Mouse (Mus musculus) spleen, adult 2 months (tissue): Measurements from ENCODE around the gene Tecpr2. TPM values are rescaled to one million over a fixed set of nuclear protein-coding genes. Genes with fewer than 3 reads are reported as not detected.

ENCODE experiments used
- DNase-seq, 2 experiments: peaks; one replicate each; pipeline versions ENCODE4 v3.0.0 to v3.0.0-alpha.2; 2012 to 2021; ENCODE audit warnings: low spot score in 2 of 2, low read depth in 1 of 2
- H3K27ac ChIP-seq: fragments of 200-500 bp; 2 replicates; pipeline ENCODE4 v1.5.1; 2012; ENCODE audit warnings: low read length, inconsistent platforms; ENCODE audit not compliant: insufficient read depth
- H3K27me3 ChIP-seq: fragments of 200-500 bp; 2 replicates; pipeline ENCODE4 v1.6.1; 2012; ENCODE audit warnings: mild to moderate bottlenecking, moderate library complexity, low read length, inconsistent platforms; ENCODE audit not compliant: control insufficient read depth, insufficient read depth
- H3K36me3 ChIP-seq: fragments of 200-500 bp; 2 replicates; pipeline ENCODE4 v1.6.1; 2012; ENCODE audit warnings: mild to moderate bottlenecking, low read length, inconsistent platforms; ENCODE audit not compliant: control insufficient read depth, insufficient read depth
- H3K4me1 ChIP-seq: fragments of 200-500 bp; 2 replicates; pipeline ENCODE4 v1.6.1; 2011; ENCODE audit warnings: inconsistent platforms; ENCODE audit not compliant: control insufficient read depth, insufficient read depth, insufficient read length
- H3K4me3 ChIP-seq: fragments of 200-500 bp; 2 replicates; pipeline ENCODE4 v1.5.1; 2011; ENCODE audit warnings: mild to moderate bottlenecking, inconsistent platforms; ENCODE audit not compliant: insufficient read depth, insufficient read length; ENCODE audit errors: extremely low read depth
- CTCF ChIP-seq: fragments of 200-500 bp; IDR thresholded peaks from 2 replicates; pipeline ENCODE4 v1.5.1; 2011; ENCODE audit warnings: mild to moderate bottlenecking, inconsistent platforms; ENCODE audit not compliant: insufficient read depth, insufficient read length, insufficient replicate concordance; ENCODE audit errors: extremely low read depth
- POLR2A ChIP-seq: fragments of 200-500 bp; IDR thresholded peaks from 2 replicates; pipeline ENCODE4 v1.6.1; 2011; ENCODE audit warnings: low read depth, low read length, inconsistent platforms
- WGBS: fragments of 180-500 bp; shearing (Covaris S2); methylation state at CpG from one replicate; pipeline ENCODE4 v1.1.7; 2018; 5-methylcytosine and 5-hydroxymethylcytosine counted together
- polyA plus RNA-seq: library from polyadenylated mRNA; depleted of rRNA; stranded (reverse); fragments of >200 nt; gene quantifications from 2 replicates; pipeline ENCODE4 v1.2.3, GENCODE M21; 2012

Tecpr2 gene
- polyA plus RNA-seq, 1 experiment = 4.0 TPM

GRCm38 (mm10) chr12:110865989-110866388 lies 23.1 kb upstream of the Tecpr2 start:
- no peak overlapping the region for H3K27ac ChIP-seq
- DNase-seq = no peak
- H3K4me3 ChIP-seq = no peak overlapping the region
- peaks cover 18% of the 10 kb centered on the region for H3K36me3 ChIP-seq
- 95% methylated on average over 10 of the region's 10 CpGs for WGBS
- no peaks in the 10 kb centered on the region for H3K27me3 ChIP-seq
- TF ChIP-seq POLR2A (no peak), CTCF (no peak)
- H3K4me1 ChIP-seq = no peaks in the 10 kb centered on the region; the same call in 1 of the 2 replicates

GRCm38 (mm10) chr12:110870107-110870506 lies 19.0 kb upstream of the Tecpr2 start:
- Histone ChIP-seq H3K27me3 (no peaks in the 10 kb centered on the region), H3K27ac (no peak overlapping the region), H3K4me1 (no peaks in the 10 kb centered on the region), H3K36me3 (peaks cover 21% of the 10 kb centered on the region), H3K4me3 (no peak overlapping the region)
- TF ChIP-seq CTCF = no peak
- no peak for TF ChIP-seq POLR2A
- 89% methylated on average over 4 of the region's 4 CpGs for WGBS
- no peak for DNase-seq

- TF ChIP-seq POLR2A (no peak), CTCF (no peak)
- H3K27ac ChIP-seq = no peak overlapping the region
- 95% methylated on average over 5 of the region's 5 CpGs for WGBS
- no peaks in the 10 kb centered on the region for H3K4me1 ChIP-seq
- no peak for DNase-seq
- H3K4me3 ChIP-seq = no peak overlapping the region
- H3K27me3 ChIP-seq = no peaks in the 10 kb centered on the region
- peaks cover 20% of the 10 kb centered on the region for H3K36me3 ChIP-seq
These were observed 17.8 kb upstream of the Tecpr2 start for GRCm38 (mm10) chr12:110871247-110871646.

- Histone ChIP-seq H3K36me3 (peaks cover 19% of the 10 kb centered on the region), H3K27me3 (no peaks in the 10 kb centered on the region), H3K4me1 (no peaks in the 10 kb centered on the region), H3K4me3 (no peak overlapping the region), H3K27ac (no peak overlapping the region)
- 90% methylated on average over 2 of the region's 2 CpGs for WGBS
- DNase-seq = no peak
- TF ChIP-seq POLR2A = no peak
- no peak for TF ChIP-seq CTCF
These were observed 13.7 kb upstream of the Tecpr2 start for GRCm38 (mm10) chr12:110875351-110875750.

GRCm38 (mm10) chr12:110882291-110882690 lies 6.8 kb upstream of the Tecpr2 start:
- no peaks in the 10 kb centered on the region for H3K4me1 ChIP-seq
- H3K36me3 ChIP-seq = peaks cover 9% of the 10 kb centered on the region
- TF ChIP-seq POLR2A = no peak
- no peak for TF ChIP-seq CTCF
- DNase-seq = no peak
- no peak overlapping the region for H3K27ac ChIP-seq
- no peak overlapping the region for H3K4me3 ChIP-seq
- 89% methylated on average over 7 of the region's 7 CpGs for WGBS
- H3K27me3 ChIP-seq = no peaks in the 10 kb centered on the region

- 91% methylated on average over 2 of the region's 2 CpGs for WGBS
These were observed 3.8 kb upstream of the Tecpr2 start for GRCm38 (mm10) chr12:110885251-110885650.

GRCm38 (mm10) chr12:110888106-110888505 lies 958 bp upstream of the Tecpr2 start:
- Histone ChIP-seq H3K4me1 (peaks cover 6% of the 10 kb centered on the region; the same call in 1 of the 2 replicates), H3K4me3 (peak overlapping the region; percentile 88), H3K27ac (no peak overlapping the region), H3K27me3 (no peaks in the 10 kb centered on the region), H3K36me3 (no peaks in the 10 kb centered on the region; the same call in 1 of the 2 replicates)
- DNase-seq = no peak
- TF ChIP-seq CTCF (no peak), POLR2A (no peak)
- 27% methylated on average over 12 of the region's 12 CpGs for WGBS

More at GRCm38 (mm10) chr12:110885251-110885650, 3.8 kb upstream of the Tecpr2 start:
- no peak overlapping the region for H3K4me3 ChIP-seq
- peaks cover 6% of the 10 kb centered on the region; the same call in 1 of the 2 replicates for H3K4me1 ChIP-seq
- H3K27ac ChIP-seq = no peak overlapping the region
- no peaks in the 10 kb centered on the region; the same call in 1 of the 2 replicates for H3K36me3 ChIP-seq
- no peaks in the 10 kb centered on the region for H3K27me3 ChIP-seq
- no peak for DNase-seq
- no peak for TF ChIP-seq CTCF

- H3K27ac ChIP-seq = no peak overlapping the region; the same call in 1 of the 2 replicates
These were observed 458 bp upstream of the Tecpr2 start for GRCm38 (mm10) chr12:110888606-110889005.

More at GRCm38 (mm10) chr12:110888606-110889005, 458 bp upstream of the Tecpr2 start:
- Histone ChIP-seq H3K4me3 (peak overlapping the region; percentile 88), H3K4me1 (peaks cover 6% of the 10 kb centered on the region; the same call in 1 of the 2 replicates), H3K27me3 (no peaks in the 10 kb centered on the region), H3K36me3 (no peaks in the 10 kb centered on the region)
- 0% methylated on average over 25 of the region's 25 CpGs for WGBS
- no peak for DNase-seq
- no peak for TF ChIP-seq CTCF
- TF ChIP-seq POLR2A = no peak
